Mouse (Mus musculus) brain, adult 2 months (tissue): ENCODE measurements at regions not wholly inside any gene's neighbourhood (a gene's known extent, or its start where the extent isn't known, plus 50 kb on each side); places are given as distances from the start of the nearest gene placed in this dataset.

Experiments used
- DNase-seq: peaks from one replicate; pipeline ENCODE4 v3.0.0; 2011; ENCODE audit warnings: low read depth, low spot score

DNA sequence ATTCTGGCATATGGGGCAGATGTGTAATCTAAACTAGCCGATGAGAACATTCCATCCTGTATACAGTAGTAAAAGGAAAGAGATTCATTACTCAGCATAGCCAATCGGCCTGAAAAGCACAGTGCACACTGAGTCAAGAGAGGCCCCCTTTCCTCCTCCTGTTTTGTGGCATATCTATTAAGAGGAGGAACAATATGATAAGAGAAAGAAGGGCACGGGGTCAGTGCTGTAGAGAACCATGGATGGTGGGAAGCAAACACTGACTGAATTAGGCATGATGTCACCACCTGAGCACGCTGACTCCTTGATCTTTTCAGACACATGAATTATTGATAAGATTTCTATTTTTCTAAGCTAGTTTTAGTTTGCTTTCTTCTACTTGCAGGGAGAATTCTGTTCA lies 554.5 kb upstream of the Adamts9 start:
- DNase-seq = no peak

- peak; percentile 73 for DNase-seq
Measured at GRCm38 (mm10) chr6:93488441-93488955, 545.2 kb upstream of the Adamts9 start.

GRCm38 (mm10) chr6:93478521-93478920 lies 535.2 kb upstream of the Adamts9 start:
- DNase-seq = no peak

GRCm38 (mm10) chr6:93474981-93475380 lies 531.7 kb upstream of the Adamts9 start:
- DNase-seq = no peak

DNA sequence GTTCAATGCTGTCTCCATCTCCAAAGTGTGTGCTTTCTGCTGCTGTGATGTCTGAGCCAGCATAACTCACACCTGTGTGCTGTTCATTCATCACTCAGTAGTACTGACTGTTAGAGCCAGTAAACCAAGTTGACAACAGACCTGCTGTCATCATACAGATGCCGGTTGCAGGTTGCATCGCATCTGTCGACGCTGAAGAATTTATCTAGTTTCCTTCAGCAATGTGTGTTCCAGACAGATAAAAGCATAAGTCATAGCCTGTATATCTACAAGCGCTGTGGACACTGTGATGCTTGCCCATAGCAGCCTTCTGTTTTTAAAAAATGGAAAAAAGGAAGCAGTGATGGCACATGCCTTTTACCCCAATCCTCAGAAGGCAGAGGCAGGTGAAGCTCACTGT lies 524.6 kb upstream of the Adamts9 start:
- DNase-seq = no peak

DNA sequence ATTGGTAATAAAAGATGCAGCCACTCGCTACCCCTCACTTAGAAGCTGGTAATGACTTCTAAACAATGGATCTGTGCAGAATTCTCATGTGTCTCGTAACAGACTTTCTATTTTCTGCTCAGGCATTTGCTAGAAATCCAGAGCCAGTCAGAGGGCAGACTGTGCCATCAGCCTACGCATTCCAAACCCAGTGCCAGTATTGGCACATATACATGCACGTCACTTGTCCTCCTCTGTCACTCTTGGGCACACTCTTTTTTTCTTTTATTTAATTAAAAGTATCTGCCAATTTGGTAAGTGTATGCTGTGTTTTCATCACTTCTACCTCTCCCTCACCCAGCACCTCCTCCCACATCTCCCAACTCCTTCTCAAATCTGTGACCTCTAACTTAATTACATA lies 519.6 kb upstream of the Adamts9 start:
- peak; percentile 34 for DNase-seq

GRCm38 (mm10) chr6:93461374-93461773 lies 518.1 kb upstream of the Adamts9 start:
- no peak for DNase-seq

- no peak for DNase-seq
Measured at GRCm38 (mm10) chr6:93457613-93458012, 514.3 kb upstream of the Adamts9 start.

- DNase-seq = peak; percentile 63
Measured at GRCm38 (mm10) chr6:93456383-93457033, 513.2 kb upstream of the Adamts9 start.

GRCm38 (mm10) chr6:93445568-93445967 lies 502.3 kb upstream of the Adamts9 start:
- DNase-seq = no peak

- DNase-seq = peak; percentile 74
Measured at GRCm38 (mm10) chr6:93445124-93445523, 501.8 kb upstream of the Adamts9 start.

GRCm38 (mm10) chr6:93443766-93444557 lies 500.7 kb upstream of the Adamts9 start:
- no peak for DNase-seq

DNA sequence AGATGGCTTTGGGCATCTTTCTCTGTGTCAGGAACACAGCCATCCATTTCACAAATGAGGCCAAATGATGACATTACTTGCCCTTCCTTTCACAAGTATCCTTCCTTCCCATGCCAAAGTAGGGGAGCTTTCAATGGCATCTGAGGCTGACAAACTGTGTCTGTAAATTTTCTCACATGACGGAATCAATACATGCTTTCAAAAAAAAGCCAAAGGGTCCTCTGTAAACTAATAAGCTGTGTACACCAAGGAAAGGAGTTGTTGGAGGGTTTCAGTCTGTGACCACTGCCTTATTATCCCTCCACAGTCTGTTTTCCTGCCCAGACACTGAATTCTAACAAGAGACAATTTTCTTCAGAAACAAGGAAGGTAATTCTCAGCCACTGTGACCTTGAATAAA lies 490.2 kb upstream of the Adamts9 start:
- no peak for DNase-seq

DNA sequence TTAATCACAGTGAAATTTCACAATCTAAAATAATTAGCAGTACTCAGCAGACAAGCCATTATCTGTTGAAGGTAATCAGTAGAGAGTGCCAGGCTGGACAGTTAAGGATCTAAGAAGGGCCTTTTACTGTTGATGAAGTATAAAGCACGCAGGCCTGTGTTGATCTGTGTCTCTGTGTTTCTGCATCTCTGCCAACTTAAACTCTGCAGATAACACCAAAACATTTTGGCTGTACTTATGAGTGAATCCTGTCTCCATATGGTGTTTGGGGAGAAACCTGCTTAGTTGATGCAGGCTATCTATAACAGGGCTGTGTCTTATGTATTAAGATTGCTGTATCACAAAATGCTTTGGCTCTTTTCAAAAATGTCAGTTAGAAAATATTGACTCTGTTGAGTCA lies 482.8 kb upstream of the Adamts9 start:
- peak; percentile 42 for DNase-seq

DNA sequence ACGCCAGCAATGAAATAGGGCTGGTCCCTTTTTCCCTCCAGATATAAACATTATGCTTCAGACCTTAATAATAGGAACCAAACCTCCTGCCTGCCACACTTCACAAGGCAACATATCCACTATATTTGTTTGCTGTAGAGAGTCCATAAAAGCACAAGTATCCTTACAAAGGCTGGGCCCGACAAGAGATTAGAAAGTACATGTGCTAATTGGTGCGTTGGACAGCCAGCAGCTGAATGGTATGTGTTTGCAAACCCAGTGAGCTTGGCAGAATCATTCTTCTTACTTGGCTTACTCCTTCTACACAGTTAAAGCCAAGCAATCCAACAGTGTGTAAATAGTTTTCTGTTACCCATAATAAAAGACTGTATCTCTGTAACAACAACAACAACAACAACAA lies 479.6 kb upstream of the Adamts9 start:
- DNase-seq = no peak

GRCm38 (mm10) chr6:93422253-93422652 lies 479.0 kb upstream of the Adamts9 start:
- DNase-seq = no peak

DNA sequence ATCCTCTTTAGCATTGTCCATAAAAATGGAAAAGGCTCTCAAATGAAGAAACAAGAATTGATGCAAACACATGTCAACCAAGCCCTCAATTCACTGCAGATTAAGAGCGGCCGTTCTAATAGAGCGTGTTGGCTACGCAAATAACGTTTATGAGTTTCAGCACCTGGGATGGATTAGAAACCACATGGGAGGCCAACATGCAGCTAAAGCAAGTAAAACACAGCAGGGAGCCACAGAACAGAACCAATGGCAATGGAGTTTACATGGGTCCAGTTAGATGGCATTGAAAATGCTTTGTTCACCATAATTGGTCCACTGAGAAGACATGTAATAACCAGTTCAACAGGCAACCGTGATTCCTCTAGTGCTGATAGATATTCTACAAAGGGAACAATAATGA lies 474.3 kb upstream of the Adamts9 start:
- DNase-seq = no peak

DNA sequence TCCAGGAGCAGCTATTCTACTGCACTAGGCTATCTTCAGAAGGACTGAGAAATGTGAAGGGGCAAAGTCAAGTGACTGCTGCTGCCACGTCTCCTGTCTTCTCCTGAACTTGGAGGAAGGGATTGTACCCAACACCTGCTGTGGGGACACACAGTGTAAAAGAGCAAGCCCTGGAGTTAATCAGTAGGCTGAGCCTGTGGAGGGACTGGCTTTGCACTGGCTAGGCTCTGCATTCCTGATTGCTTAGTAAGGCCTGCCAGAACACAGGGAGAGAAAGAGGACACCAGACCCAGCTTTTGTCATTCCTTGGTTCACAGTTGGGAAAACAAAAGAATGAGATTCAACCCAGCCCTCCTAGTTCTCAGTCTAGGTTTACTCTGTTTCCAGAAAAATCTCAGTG lies 472.7 kb upstream of the Adamts9 start:
- no peak for DNase-seq

- DNase-seq = no peak
Measured at GRCm38 (mm10) chr6:93411077-93411452, 467.8 kb upstream of the Adamts9 start.

- no peak for DNase-seq
Measured at GRCm38 (mm10) chr6:93410416-93411076, 467.3 kb upstream of the Adamts9 start.

DNA sequence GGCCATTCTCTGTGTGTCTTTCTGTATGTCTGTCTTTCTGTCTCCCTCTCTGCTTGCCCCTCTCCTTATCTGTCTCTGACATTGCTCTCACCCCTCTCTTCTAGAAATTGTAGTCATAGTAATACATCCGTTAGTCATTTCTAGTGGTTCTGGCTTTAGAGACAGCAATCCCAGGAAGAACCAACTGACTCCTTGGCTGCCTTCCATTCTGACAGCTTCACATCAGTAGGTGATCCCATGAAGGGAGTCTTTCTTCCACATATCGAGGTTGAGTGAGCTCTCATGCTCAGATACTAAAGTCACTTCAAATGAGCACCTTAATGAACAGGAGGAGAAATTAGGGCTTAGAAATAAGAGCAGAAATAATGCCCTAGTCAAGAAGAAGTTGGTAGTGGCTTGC lies 455.3 kb upstream of the Adamts9 start:
- DNase-seq = no peak

DNA sequence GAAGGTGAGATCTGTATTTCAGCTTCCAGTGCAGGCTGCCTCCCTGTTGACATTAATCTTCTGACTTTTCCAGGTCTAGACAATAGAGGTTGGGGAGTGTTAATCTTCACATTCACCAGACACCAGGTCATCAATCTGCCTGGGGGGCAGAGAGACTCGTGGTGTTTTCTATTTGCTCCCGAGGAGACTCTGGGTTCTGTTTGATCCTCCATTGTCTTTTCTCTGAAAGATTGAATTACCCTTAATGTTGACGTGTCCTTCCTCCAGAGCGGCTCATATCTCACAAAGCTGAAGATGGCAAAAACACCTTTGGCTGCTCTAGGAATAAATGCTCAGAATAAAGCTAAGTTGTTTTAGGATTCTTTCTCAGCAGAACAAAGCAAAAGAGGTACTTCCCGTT lies 453.8 kb upstream of the Adamts9 start:
- no peak for DNase-seq

DNA sequence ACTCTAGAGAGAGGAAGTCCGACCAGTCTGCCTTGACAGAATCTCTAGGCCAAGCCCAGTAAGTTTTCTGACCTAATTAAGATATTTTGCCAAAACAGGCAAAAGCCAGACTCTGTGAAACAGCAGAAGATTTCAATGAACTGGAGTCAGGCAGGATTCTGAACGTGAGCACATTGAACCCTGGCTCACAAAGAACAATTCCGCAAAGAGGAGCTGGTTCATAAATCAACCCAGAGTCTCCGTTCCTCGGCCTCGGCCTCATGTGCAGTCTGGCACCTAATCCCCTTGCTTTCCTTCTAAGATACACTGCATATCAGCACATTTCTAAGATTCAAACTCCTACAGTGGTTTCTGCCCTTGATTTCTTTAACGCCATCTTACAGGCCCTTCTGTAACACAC lies 452.7 kb upstream of the Adamts9 start:
- DNase-seq = no peak
